Mouse (Mus musculus) small intestine, adult 2 months (tissue): Measurements from ENCODE around the gene Dlk2.

Source experiments
- CTCF ChIP-seq: fragments of 200-500 bp; IDR thresholded peaks from 2 replicates; pipeline ENCODE4 v1.5.1; 2012; ENCODE audit warnings: low read depth, mild to moderate bottlenecking, control low read depth, inconsistent platforms, low read length, moderate library complexity, mixed read lengths; ENCODE audit not compliant: insufficient replicate concordance, insufficient read length; ENCODE audit errors: extremely low read depth
- POLR2A ChIP-seq: fragments of 200-500 bp; IDR thresholded peaks from 2 replicates; pipeline ENCODE4 v1.6.1; 2012; ENCODE audit warnings: low read depth, mild to moderate bottlenecking, control low read depth, inconsistent platforms, low read length, moderate library complexity

GRCm38 (mm10) chr17:46297364-46298219 is at the start of gene Dlk2:
- TF ChIP-seq CTCF = no peak
- TF ChIP-seq POLR2A = no peak
